Comparison of ENCODE assay signal across 11 mouse cellular contexts in the genomic region with DNA sequence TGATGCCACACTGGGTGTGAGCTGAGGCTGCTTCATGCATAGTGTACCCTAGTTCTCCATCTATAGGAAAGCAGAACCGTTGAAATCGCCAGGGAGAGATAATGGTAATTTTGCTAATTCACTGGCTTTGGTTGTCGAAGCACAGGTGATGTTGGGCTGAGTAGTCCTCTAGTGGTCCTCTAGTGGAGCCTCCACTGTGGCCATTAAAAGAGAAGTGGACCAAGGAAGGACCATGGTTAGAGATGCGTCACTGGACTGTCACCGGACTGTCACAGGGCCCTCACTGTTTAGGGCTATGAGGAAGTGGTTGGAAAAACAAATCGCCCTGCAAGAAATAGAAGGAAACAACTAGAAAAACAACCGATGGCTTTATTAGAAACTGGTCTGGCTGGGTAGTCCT. TPM values are rescaled to one million over a fixed set of nuclear protein-coding genes. Genes with fewer than 3 reads are reported as not detected.
A peak's percentile ranks its signal among the peaks of the same experiment; 100 is the strongest.
DNase-seq lines count a peak whose midpoint lies in the region; ATAC-seq and TF ChIP-seq lines count a peak whose summit lies in the region.
"Had no signal": no experiment of that assay in that cellular context is flagged by ENCODE, and none has a peak within 500 bp of the region (broad histone marks: within the 10 kb centered on the region; RNA-seq: fewer than 3 reads in every experiment).

No protein-coding gene starts in this region.

- H3K79me2 ChIP-seq in macrophage (ENCODE audit: inconsistent target): no peaks in the 10 kb centered on the region

- no peak overlapping the region for H3K4me3 ChIP-seq in intestine, embryonic 16.5 days (ENCODE audit: low read length)
- no peak overlapping the region for H3K4me3 ChIP-seq in intestine, postnatal 0 days (ENCODE audit: low read depth, low read length)
- H3K4me3 ChIP-seq in spleen, adult 2 months (ENCODE audit: extremely low read depth, insufficient read depth, insufficient read length): no peak overlapping the region
- no peak overlapping the region for H3K4me3 ChIP-seq in macrophage (ENCODE audit: inconsistent target)
- no peak overlapping the region for H3K4me3 ChIP-seq in hindbrain, embryonic 14.5 days (replicated peaks; ENCODE audit: low read length)
- H3K4me3 ChIP-seq: hindbrain, embryonic 13.5 days; liver, embryonic 15.5 days; neural tube, embryonic 12.5 days had no signal

- no peak for TF ChIP-seq POLR2A in spleen, adult 2 months (IDR thresholded peaks at IDR 0.05; ENCODE audit: low read depth, low read length)

- no peaks in the 10 kb centered on the region for H3K27me3 ChIP-seq in intestine, embryonic 16.5 days (replicated peaks; ENCODE audit: control insufficient read depth, insufficient read depth, low read length)
- no peaks in the 10 kb centered on the region for H3K27me3 ChIP-seq in intestine, postnatal 0 days (replicated peaks; ENCODE audit: control insufficient read depth, insufficient read depth, low read length)
- H3K27me3 ChIP-seq in spleen, adult 2 months (ENCODE audit: control insufficient read depth, insufficient read depth, low read length): no peaks in the 10 kb centered on the region
- H3K27me3 ChIP-seq in hindbrain, embryonic 14.5 days (ENCODE audit: control insufficient read depth, insufficient read depth, low read length): no peaks in the 10 kb centered on the region
- H3K27me3 ChIP-seq: hindbrain, embryonic 13.5 days; liver, embryonic 15.5 days; neural tube, embryonic 12.5 days had no signal

- no peaks in the 10 kb centered on the region for H3K9me3 ChIP-seq in intestine, embryonic 16.5 days (ENCODE audit: control insufficient read depth, low read length)
- H3K9me3 ChIP-seq in intestine, postnatal 0 days (ENCODE audit: control insufficient read depth): no peaks in the 10 kb centered on the region
- no peaks in the 10 kb centered on the region for H3K9me3 ChIP-seq in hindbrain, embryonic 14.5 days (ENCODE audit: control insufficient read depth, low read length)
- H3K9me3 ChIP-seq: hindbrain, embryonic 13.5 days; liver, embryonic 15.5 days; neural tube, embryonic 12.5 days had no signal

- H3K36me3 ChIP-seq in intestine, embryonic 16.5 days (ENCODE audit: control insufficient read depth, insufficient read depth, low read length): no peaks in the 10 kb centered on the region
- no peaks in the 10 kb centered on the region for H3K36me3 ChIP-seq in intestine, postnatal 0 days (ENCODE audit: control insufficient read depth, insufficient read depth)
- no peaks in the 10 kb centered on the region for H3K36me3 ChIP-seq in spleen, adult 2 months (ENCODE audit: control insufficient read depth, insufficient read depth, low read length)
- H3K36me3 ChIP-seq in macrophage (ENCODE audit: inconsistent target): no peaks in the 10 kb centered on the region
- no peaks in the 10 kb centered on the region for H3K36me3 ChIP-seq in hindbrain, embryonic 14.5 days (replicated peaks; ENCODE audit: control insufficient read depth, insufficient read depth)
- H3K36me3 ChIP-seq: hindbrain, embryonic 13.5 days; liver, embryonic 15.5 days; neural tube, embryonic 12.5 days had no signal

- no peak overlapping the region for H3K4me2 ChIP-seq in intestine, embryonic 16.5 days (ENCODE audit: low read depth, low read length)
- no peak overlapping the region for H3K4me2 ChIP-seq in intestine, postnatal 0 days (replicated peaks; ENCODE audit: low read depth)
- H3K4me2 ChIP-seq in hindbrain, embryonic 14.5 days (replicated peaks): no peak overlapping the region
- H3K4me2 ChIP-seq: hindbrain, embryonic 13.5 days; liver, embryonic 15.5 days; neural tube, embryonic 12.5 days had no signal

- no peak for TF ChIP-seq CTCF in intestine, postnatal 0 days (IDR thresholded peaks at IDR 0.05; ENCODE audit: low read depth)
- TF ChIP-seq CTCF in spleen, adult 2 months (IDR thresholded peaks at IDR 0.05; ENCODE audit: extremely low read depth, insufficient read depth, insufficient read length, insufficient replicate concordance): no peak

- ATAC-seq in intestine, embryonic 16.5 days: no peak
- no peak for ATAC-seq in intestine, postnatal 0 days
- ATAC-seq in hindbrain, embryonic 14.5 days (ENCODE audit: low FRiP score): no peak

- DNase-seq in spleen, adult 2 months (ENCODE audit: low read depth in 1 of 2, low spot score in 2 of 2): no peak
- DNase-seq in spleen, adult 12 weeks (ENCODE audit: low spot score): no peak
- DNase-seq in thymus, postnatal 36 days: no peak
- DNase-seq in cerebellum, adult 8-10 months: no peak
- DNase-seq in hindbrain, embryonic 14.5 days (ENCODE audit: low spot score): no peak

- H3K27ac ChIP-seq in intestine, embryonic 16.5 days (ENCODE audit: low read length): peak overlapping the region; percentile 46; the same call in 1 of the 2 replicates
- H3K27ac ChIP-seq in intestine, postnatal 0 days (ENCODE audit: low read depth, low read length): no peak overlapping the region
- H3K27ac ChIP-seq in spleen, adult 2 months (ENCODE audit: insufficient read depth, low read length): peak overlapping the region; percentile 3; the same call in 1 of the 2 replicates
- peak overlapping the region; percentile 98 for H3K27ac ChIP-seq in macrophage
- H3K27ac ChIP-seq in hindbrain, embryonic 14.5 days: no peak overlapping the region
- H3K27ac ChIP-seq: hindbrain, embryonic 13.5 days; liver, embryonic 15.5 days; neural tube, embryonic 12.5 days had no signal

- H3K4me1 ChIP-seq in intestine, embryonic 16.5 days (ENCODE audit: control insufficient read depth, insufficient read depth, low read length): no peaks in the 10 kb centered on the region
- H3K4me1 ChIP-seq in intestine, postnatal 0 days (replicated peaks; ENCODE audit: control insufficient read depth, insufficient read depth, low read length): no peaks in the 10 kb centered on the region
- no peaks in the 10 kb centered on the region; the same call in 1 of the 2 replicates for H3K4me1 ChIP-seq in spleen, adult 2 months (ENCODE audit: control insufficient read depth, insufficient read depth, insufficient read length)
- no peaks in the 10 kb centered on the region for H3K4me1 ChIP-seq in hindbrain, embryonic 14.5 days (replicated peaks; ENCODE audit: control insufficient read depth, insufficient read depth, low read length)
- H3K4me1 ChIP-seq: neural tube, embryonic 12.5 days had no signal

- WGBS in intestine, embryonic 16.5 days: 83% methylated on average over 7 of the region's 7 CpGs
- 70% methylated on average over 7 of the region's 7 CpGs for WGBS in intestine, postnatal 0 days
- 54% methylated on average over 7 of the region's 7 CpGs for WGBS in spleen, adult 2 months
- 15% methylated on average over 7 of the region's 7 CpGs for WGBS in macrophage (ENCODE audit: missing documents)
- 89% methylated on average over 7 of the region's 7 CpGs for WGBS in hindbrain, embryonic 14.5 days

- H3K9ac ChIP-seq in intestine, embryonic 16.5 days (ENCODE audit: low read depth, low read length): no peak overlapping the region
- no peak overlapping the region for H3K9ac ChIP-seq in intestine, postnatal 0 days (ENCODE audit: low read depth, low read length)
- no peak overlapping the region for H3K9ac ChIP-seq in hindbrain, embryonic 14.5 days
- H3K9ac ChIP-seq: hindbrain, embryonic 13.5 days; liver, embryonic 15.5 days; neural tube, embryonic 12.5 days had no signal

RNA-seq across cellular contexts. Expression of gene Entpd1, which starts 25.4 kb away (rescaled TPM):
- 7.5 and 7.6 TPM in 2 replicates for polyA plus RNA-seq in intestine, embryonic 16.5 days (2015; fragmentation: Nextera tagmentation; extraction: Ambion mirVana)
- 6.8 and 8.0 TPM in 2 replicates for polyA plus RNA-seq in intestine, postnatal 0 days (2015; fragmentation: Nextera tagmentation; extraction: Ambion mirVana)
- polyA plus RNA-seq in spleen, adult 2 months (2012; rRNA removed): 9.1 and 10.5 TPM in 2 replicates
- total RNA-seq in macrophage (2018; cell fraction: chromatin; rRNA removed): 100 to 1,000 TPM in 23 of 26 experiments, 10 to 100 TPM in 3; 33.7 to 454 (median 135) TPM
- total RNA-seq in macrophage (2018; cell fraction: cytosol; rRNA removed): 100 to 1,000 TPM in 18 of 26 experiments, 10 to 100 TPM in 8; 86.1 to 339 (median 189) TPM
- 100 to 1,000 TPM in 24 of 26 experiments, 10 to 100 TPM in 2; 83.5 to 570 (median 192) TPM for total RNA-seq in macrophage (2018; cell fraction: nucleus; rRNA removed)
- polyA plus RNA-seq in macrophage (2018): 164 to 283 TPM (median 241 TPM) in 3 replicates
- polyA plus RNA-seq in hindbrain, embryonic 14.5 days (2014; fragmentation: Nextera tagmentation; extraction: Ambion mirVana): 9.3 and 9.6 TPM in 2 replicates

RNA-seq across cellular contexts. Expression of gene Tctn3, which starts 25.6 kb away (rescaled TPM):
- 10.6 and 11.7 TPM in 2 replicates for polyA plus RNA-seq in intestine, embryonic 16.5 days (2015; fragmentation: Nextera tagmentation; extraction: Ambion mirVana)
- 10.4 and 11.2 TPM in 2 replicates for polyA plus RNA-seq in intestine, postnatal 0 days (2015; fragmentation: Nextera tagmentation; extraction: Ambion mirVana)
- polyA plus RNA-seq in spleen, adult 2 months (2012; rRNA removed): 4.4 and 4.5 TPM in 2 replicates
- total RNA-seq in macrophage (2018; cell fraction: chromatin; rRNA removed): 10 to 100 TPM; 10.5 to 46.6 (median 22.1) TPM
- 10 to 100 TPM in 6 of 26 experiments, 1 to 10 TPM in 20; 4.0 to 12.7 (median 7.7) TPM for total RNA-seq in macrophage (2018; cell fraction: cytosol; rRNA removed)
- 10 to 100 TPM in 23 of 26 experiments, 1 to 10 TPM in 3; 9.6 to 43.3 (median 20.3) TPM for total RNA-seq in macrophage (2018; cell fraction: nucleus; rRNA removed)
- 7.0 to 10.4 TPM (median 7.7 TPM) in 3 replicates for polyA plus RNA-seq in macrophage (2018)
- polyA plus RNA-seq in hindbrain, embryonic 14.5 days (2014; fragmentation: Nextera tagmentation; extraction: Ambion mirVana): 14.0 and 14.5 TPM in 2 replicates

RNA-seq across cellular contexts. Expression of gene Aldh18a1, which starts 49.3 kb away (rescaled TPM):
- 299 and 355 TPM in 2 replicates for polyA plus RNA-seq in intestine, embryonic 16.5 days (2015; fragmentation: Nextera tagmentation; extraction: Ambion mirVana)
- polyA plus RNA-seq in intestine, postnatal 0 days (2015; fragmentation: Nextera tagmentation; extraction: Ambion mirVana): 204 and 226 TPM in 2 replicates
- 18.0 and 27.1 TPM in 2 replicates for polyA plus RNA-seq in spleen, adult 2 months (2012; rRNA removed)
- 10 to 100 TPM in 7 of 26 experiments, 1 to 10 TPM in 19; 1.1 to 25.6 (median 7.6) TPM for total RNA-seq in macrophage (2018; cell fraction: chromatin; rRNA removed)
- 10 to 100 TPM in 11 of 26 experiments, 1 to 10 TPM in 15; 2.3 to 14.8 (median 7.1) TPM for total RNA-seq in macrophage (2018; cell fraction: cytosol; rRNA removed)
- 10 to 100 TPM in 9 of 26 experiments, 1 to 10 TPM in 17; 1.0 to 18.6 (median 7.0) TPM for total RNA-seq in macrophage (2018; cell fraction: nucleus; rRNA removed)
- 2.2 to 7.3 TPM (median 2.4 TPM) in 3 replicates for polyA plus RNA-seq in macrophage (2018)
- 45.5 and 50.4 TPM in 2 replicates for polyA plus RNA-seq in hindbrain, embryonic 14.5 days (2014; fragmentation: Nextera tagmentation; extraction: Ambion mirVana)

Comparison
In these comparisons a context has a peak if more than half of its experiments do, and no peak if none do; other contexts are left out.
1. H3K27ac ChIP-seq: peak in intestine, embryonic 16.5 days (single experiment), spleen, adult 2 months (single experiment) and macrophage (single experiment); none in intestine, postnatal 0 days (single experiment) and hindbrain, embryonic 14.5 days (single experiment).
2. RNA of gene Entpd1, which starts 25.4 kb away (polyA plus RNA-seq): 164 to 283 TPM in macrophage; 9.1 to 10.5 TPM in spleen, adult 2 months, 9.3 to 9.6 TPM in hindbrain, embryonic 14.5 days, 7.5 to 7.6 TPM in intestine, embryonic 16.5 days and 6.8 to 8.0 TPM in intestine, postnatal 0 days; every median in the first group is over 10 times any median in the second.